Mouse (Mus musculus): ENCODE measurements around the gene Agap1.

DNA sequence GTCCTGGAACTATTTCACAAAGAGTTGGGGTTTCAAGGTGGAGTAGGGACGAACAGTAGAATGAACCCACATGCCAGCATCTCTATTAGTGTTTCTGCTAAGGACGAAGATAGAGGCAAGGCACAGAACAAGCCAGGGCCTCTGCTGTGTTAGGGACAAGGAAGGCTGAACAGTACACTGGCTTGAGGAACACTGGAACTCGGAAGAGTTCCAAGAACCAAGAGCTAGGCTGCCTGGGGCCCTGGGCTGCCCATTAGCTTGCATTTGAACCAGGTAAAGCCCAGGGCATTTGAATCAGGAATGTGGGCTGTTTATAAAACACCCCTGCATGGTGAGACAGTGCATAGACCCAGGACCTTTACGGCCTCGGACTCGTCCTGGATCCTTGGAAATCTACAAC, 940 bp upstream of the Agap1 start:
- TF ChIP-seq CTCF (IDR thresholded peaks at IDR 0.05; ENCODE audit: borderline replicate concordance, control insufficient read depth, extremely low read depth, insufficient read depth, low read length, poor library complexity): no peak
- TF ChIP-seq POLR2A (IDR thresholded peaks at IDR 0.05; ENCODE audit: control insufficient read depth, extremely low read depth, insufficient read depth, low read length, poor library complexity): no peak

Measured in thymus, adult 2 months (tissue).